Mouse (Mus musculus) spleen, adult 2 months (tissue): ENCODE results near the gene Bicc1. TPM values are rescaled to one million over a fixed set of nuclear protein-coding genes. Genes with fewer than 3 reads are reported as not detected.

Source experiments
- DNase-seq, 2 experiments: peaks; one replicate each; pipeline versions ENCODE4 v3.0.0 to v3.0.0-alpha.2; 2012 to 2021; ENCODE audit warnings: low spot score in 2 of 2, low read depth in 1 of 2
- H3K27ac ChIP-seq: fragments of 200-500 bp; 2 replicates; pipeline ENCODE4 v1.5.1; 2012; ENCODE audit warnings: low read length, inconsistent platforms; ENCODE audit not compliant: insufficient read depth
- H3K27me3 ChIP-seq: fragments of 200-500 bp; 2 replicates; pipeline ENCODE4 v1.6.1; 2012; ENCODE audit warnings: mild to moderate bottlenecking, moderate library complexity, low read length, inconsistent platforms; ENCODE audit not compliant: control insufficient read depth, insufficient read depth
- H3K36me3 ChIP-seq: fragments of 200-500 bp; 2 replicates; pipeline ENCODE4 v1.6.1; 2012; ENCODE audit warnings: mild to moderate bottlenecking, low read length, inconsistent platforms; ENCODE audit not compliant: control insufficient read depth, insufficient read depth
- H3K4me1 ChIP-seq: fragments of 200-500 bp; 2 replicates; pipeline ENCODE4 v1.6.1; 2011; ENCODE audit warnings: inconsistent platforms; ENCODE audit not compliant: control insufficient read depth, insufficient read depth, insufficient read length
- H3K4me3 ChIP-seq: fragments of 200-500 bp; 2 replicates; pipeline ENCODE4 v1.5.1; 2011; ENCODE audit warnings: mild to moderate bottlenecking, inconsistent platforms; ENCODE audit not compliant: insufficient read depth, insufficient read length; ENCODE audit errors: extremely low read depth
- CTCF ChIP-seq: fragments of 200-500 bp; IDR thresholded peaks from 2 replicates; pipeline ENCODE4 v1.5.1; 2011; ENCODE audit warnings: mild to moderate bottlenecking, inconsistent platforms; ENCODE audit not compliant: insufficient read depth, insufficient read length, insufficient replicate concordance; ENCODE audit errors: extremely low read depth
- POLR2A ChIP-seq: fragments of 200-500 bp; IDR thresholded peaks from 2 replicates; pipeline ENCODE4 v1.6.1; 2011; ENCODE audit warnings: low read depth, low read length, inconsistent platforms
- WGBS: fragments of 180-500 bp; shearing (Covaris S2); methylation state at CpG from one replicate; pipeline ENCODE4 v1.1.7; 2018; 5-methylcytosine and 5-hydroxymethylcytosine counted together
- polyA plus RNA-seq: library from polyadenylated mRNA; depleted of rRNA; stranded (reverse); fragments of >200 nt; gene quantifications from 2 replicates; pipeline ENCODE4 v1.2.3, GENCODE M21; 2012; rRNA removed

Gene Bicc1
- polyA plus RNA-seq = 3.5 and 4.3 TPM in 2 replicates

- Histone ChIP-seq H3K27me3 (peaks cover 10% of the 10 kb centered on the region), H3K4me1 (no peaks in the 10 kb centered on the region; the same call in 1 of the 2 replicates), H3K27ac (no peak within 1 kb of the TSS), H3K4me3 (peak within 1 kb of the TSS; percentile 18), H3K36me3 (no peaks in the 10 kb centered on the region)
- DNase-seq = no peak
- WGBS = 11% methylated on average over 53 of the region's 69 CpGs
- no peak for TF ChIP-seq POLR2A
- no peak for TF ChIP-seq CTCF
Observed at GRCm38 (mm10) chr10:71159676-71160235, at the start of gene Bicc1. Bicc1 (minus strand) TSS chr10:71159700.

- Histone ChIP-seq H3K4me1 (no peaks in the 10 kb centered on the region), H3K4me3 (no peak overlapping the region), H3K27ac (no peak overlapping the region), H3K36me3 (no peaks in the 10 kb centered on the region), H3K27me3 (no peaks in the 10 kb centered on the region)
- WGBS = 87% methylated on average over 2 of the region's 2 CpGs
- TF ChIP-seq POLR2A (no peak), CTCF (no peak)
- DNase-seq = no peak
Observed at GRCm38 (mm10) chr10:71201512-71201911, 42.0 kb upstream of the Bicc1 start.

- 29% methylated on average over 5 of the region's 5 CpGs for WGBS
- TF ChIP-seq POLR2A (no peak), CTCF (no peak)
Observed at GRCm38 (mm10) chr10:71200964-71201363, 41.5 kb upstream of the Bicc1 start.

GRCm38 (mm10) chr10:71198676-71199075 lies 39.2 kb upstream of the Bicc1 start:
- Histone ChIP-seq H3K27ac (no peak overlapping the region), H3K4me1 (no peaks in the 10 kb centered on the region; the same call in 1 of the 2 replicates), H3K4me3 (no peak overlapping the region), H3K36me3 (no peaks in the 10 kb centered on the region), H3K27me3 (no peaks in the 10 kb centered on the region)
- DNase-seq = no peak
- WGBS = 90% methylated on average over 8 of the region's 8 CpGs
- TF ChIP-seq POLR2A (no peak), CTCF (no peak)

More at GRCm38 (mm10) chr10:71200964-71201363, 41.5 kb upstream of the Bicc1 start:
- H3K4me1 ChIP-seq = no peaks in the 10 kb centered on the region
- H3K27me3 ChIP-seq = no peaks in the 10 kb centered on the region
- no peak for DNase-seq
- no peak overlapping the region for H3K4me3 ChIP-seq
- H3K27ac ChIP-seq = no peak overlapping the region
- no peaks in the 10 kb centered on the region for H3K36me3 ChIP-seq

- no peak for DNase-seq
- Histone ChIP-seq H3K4me3 (no peak overlapping the region), H3K4me1 (no peaks in the 10 kb centered on the region; the same call in 1 of the 2 replicates), H3K36me3 (no peaks in the 10 kb centered on the region), H3K27ac (no peak overlapping the region), H3K27me3 (no peaks in the 10 kb centered on the region)
- WGBS = 53% methylated on average over 14 of the region's 14 CpGs
- TF ChIP-seq CTCF (no peak), POLR2A (no peak)
Observed at GRCm38 (mm10) chr10:71197036-71197785, 37.7 kb upstream of the Bicc1 start.

GRCm38 (mm10) chr10:71195501-71195900 lies 36.0 kb upstream of the Bicc1 start:
- no peak overlapping the region for H3K27ac ChIP-seq
- H3K4me3 ChIP-seq = no peak overlapping the region
- DNase-seq = no peak
- no peaks in the 10 kb centered on the region for H3K27me3 ChIP-seq
- H3K4me1 ChIP-seq = no peaks in the 10 kb centered on the region; the same call in 1 of the 2 replicates
- WGBS = 54% methylated on average over 9 of the region's 9 CpGs
- TF ChIP-seq CTCF = no peak
- no peak for TF ChIP-seq POLR2A
- no peaks in the 10 kb centered on the region for H3K36me3 ChIP-seq

GRCm38 (mm10) chr10:71194713-71195112 lies 35.2 kb upstream of the Bicc1 start:
- H3K27ac ChIP-seq = no peak overlapping the region
- no peaks in the 10 kb centered on the region; the same call in 1 of the 2 replicates for H3K4me1 ChIP-seq
- H3K36me3 ChIP-seq = no peaks in the 10 kb centered on the region
- H3K4me3 ChIP-seq = no peak overlapping the region
- TF ChIP-seq POLR2A = no peak
- TF ChIP-seq CTCF = no peak
- WGBS = 87% methylated on average over 7 of the region's 7 CpGs
- no peaks in the 10 kb centered on the region for H3K27me3 ChIP-seq
- no peak for DNase-seq
